Comparison of ENCODE assay signal across 9 mouse cellular contexts in genomic region chr17:47614018-47614417, GRCm38 (mm10). TPM values are rescaled to one million over a fixed set of nuclear protein-coding genes. Genes with fewer than 3 reads are reported as not detected.
DNase-seq lines count a peak whose midpoint lies in the region; ATAC-seq lines count a peak whose summit lies in the region.
"Had no signal": no experiment of that assay in that cellular context is flagged by ENCODE, and none has a peak within 500 bp of the region (broad histone marks: within the 10 kb centered on the region; RNA-seq: fewer than 3 reads in every experiment).

No protein-coding gene starts in this region.

- ATAC-seq in CD4-positive, CD25-positive, alpha-beta regulatory T cell, adult 4 months = no peak
- peak; percentile 38; the same call in 1 of the 2 replicates for ATAC-seq in monocyte, adult 5-6 weeks (replicated peaks; ENCODE audit: insufficient number of reproducible peaks, low FRiP score, low TSS enrichment, poor library complexity, severe bottlenecking)

- DNase-seq in CD4-positive, CD25-positive, alpha-beta regulatory T cell, adult 2 months (ENCODE audit: low read depth, low spot score) = peak; percentile 78
- peak; percentile 33 to 79 for DNase-seq in kidney, postnatal 36 days
- DNase-seq in kidney, postnatal 14 days = no peak
- DNase-seq in brain, adult 2 months (ENCODE audit: low read depth, low spot score) = peak; percentile 22
- DNase-seq in urinary bladder, adult 2 months (ENCODE audit: low spot score) = no peak
- DNase-seq in spleen, adult 18-20 months = no peak
- DNase-seq: midbrain, embryonic 14.5 days had no signal

RNA-seq across cellular contexts. Expression of gene Gm20517, which starts 2.6 kb away (rescaled TPM):
- polyA plus RNA-seq in CD4-positive, CD25-positive, alpha-beta regulatory T cell, adult 4 months (2017; shearing (Covaris generic)) = under 1 TPM in 1 of 2 experiments, not detected in 1; 0.73 TPM
- total RNA-seq in monocyte, adult 5-6 weeks (2017) = 0.21 to 4.1 TPM (median 3.4 TPM) in 3 replicates
- polyA plus RNA-seq in urinary bladder, adult 2 months (2012; rRNA removed) = 0.76 and 0.96 TPM in 2 replicates

RNA-seq across cellular contexts. Expression of gene Med20, which starts 2.6 kb away (rescaled TPM):
- 10 to 100 TPM; 36.0 to 37.0 TPM for polyA plus RNA-seq in CD4-positive, CD25-positive, alpha-beta regulatory T cell, adult 4 months (2017; shearing (Covaris generic))
- total RNA-seq in monocyte, adult 5-6 weeks (2017) = 34.9 to 75.1 TPM (median 57.2 TPM) in 3 replicates
- polyA plus RNA-seq in urinary bladder, adult 2 months (2012; rRNA removed) = 33.7 and 48.5 TPM in 2 replicates

RNA-seq across cellular contexts. Expression of gene Bysl, which starts 2.7 kb away (rescaled TPM):
- polyA plus RNA-seq in CD4-positive, CD25-positive, alpha-beta regulatory T cell, adult 4 months (2017; shearing (Covaris generic)) = 10 to 100 TPM; 10.6 to 14.2 TPM
- total RNA-seq in monocyte, adult 5-6 weeks (2017) = 6.1 to 11.2 TPM (median 8.2 TPM) in 3 replicates
- polyA plus RNA-seq in urinary bladder, adult 2 months (2012; rRNA removed) = 15.3 and 15.5 TPM in 2 replicates

RNA-seq across cellular contexts. Expression of gene Usp49, which starts 16.5 kb away (rescaled TPM):
- polyA plus RNA-seq in CD4-positive, CD25-positive, alpha-beta regulatory T cell, adult 4 months (2017; shearing (Covaris generic)) = under 1 TPM; 0.43 to 0.78 TPM
- 2.6 to 3.9 TPM (median 3.0 TPM) in 3 replicates for total RNA-seq in monocyte, adult 5-6 weeks (2017)
- polyA plus RNA-seq in urinary bladder, adult 2 months (2012; rRNA removed) = 6.5 and 7.6 TPM in 2 replicates

Comparison
In these comparisons a context has a peak if more than half of its experiments do, and no peak if none do; other contexts are left out.
1. DNase-seq: peak in CD4-positive, CD25-positive, alpha-beta regulatory T cell, adult 2 months (single experiment), kidney, postnatal 36 days (2 of 2) and brain, adult 2 months (single experiment); none in kidney, postnatal 14 days (single experiment), urinary bladder, adult 2 months (single experiment) and spleen, adult 18-20 months (0 of 2).